Mouse (Mus musculus): ENCODE measurements around the gene Gli3.

- TF ChIP-seq CTCF (IDR thresholded peaks at IDR 0.05; ENCODE audit: low read depth, low read length) (no peak), GATA2 (IDR thresholded peaks at IDR 0.05; ENCODE audit: borderline replicate concordance, low read depth, low read length) (no peak), TAL1 (conservative IDR thresholded peaks at IDR 0.05; ENCODE audit: low read depth, low read length) (no peak)
These were observed 75.4 kb downstream of the Gli3 start for GRCm38 (mm10) chr13:15538389-15538788.
